Mouse (Mus musculus) lung, embryonic 14.5 days (tissue): Measurements from ENCODE around the gene Sema3c. TPM values are rescaled to one million over a fixed set of nuclear protein-coding genes. Genes with fewer than 3 reads are reported as not detected.

Source experiments
- ATAC-seq: fragments of 200-750 bp; cut with Nextera tagmentation; 2 replicates; pipeline ENCODE4 v1.8.0; 2017; ENCODE audit warnings: mild to moderate bottlenecking, moderate TSS enrichment, moderate library complexity; ENCODE audit not compliant: insufficient read depth
- DNase-seq: peaks from one replicate; pipeline ENCODE4 v3.0.0-alpha.2; 2015
- H3K27ac ChIP-seq: fragments of 300-500 bp; sonication (generic); 2 replicates; pipeline ENCODE4 v1.5.1; 2014; ENCODE audit warnings: low read depth, mild to moderate bottlenecking, moderate library complexity
- H3K27me3 ChIP-seq: fragments of 300-500 bp; sonication (generic); 2 replicates; pipeline ENCODE4 v1.6.1; 2014; ENCODE audit warnings: low read length, control low read depth; ENCODE audit not compliant: insufficient read depth
- H3K36me3 ChIP-seq: fragments of 300-500 bp; sonication (generic); 2 replicates; pipeline ENCODE4 v1.6.1; 2014; ENCODE audit warnings: control low read depth; ENCODE audit not compliant: insufficient read depth
- H3K4me1 ChIP-seq: fragments of 300-500 bp; sonication (generic); 2 replicates; pipeline ENCODE4 v1.6.1; 2014; ENCODE audit warnings: antibody characterized with exemption, control low read depth; ENCODE audit not compliant: insufficient read depth
- H3K4me2 ChIP-seq: fragments of 300-500 bp; sonication (generic); 2 replicates; pipeline ENCODE4 v1.6.1; 2014; ENCODE audit warnings: mild to moderate bottlenecking
- H3K4me3 ChIP-seq: fragments of 300-500 bp; sonication (generic); 2 replicates; pipeline ENCODE4 v1.5.1; 2014; ENCODE audit warnings: low read depth, low read length
- H3K9ac ChIP-seq: fragments of 300-500 bp; sonication (generic); 2 replicates; pipeline ENCODE4 v1.6.1; 2014
- H3K9me3 ChIP-seq: fragments of 300-500 bp; sonication (generic); 2 replicates; pipeline ENCODE4 v1.6.1; 2016; ENCODE audit warnings: low read depth, low read length, control low read depth
- CTCF ChIP-seq: IDR thresholded peaks from 2 replicates; pipeline ENCODE4 v1.5.1; 2016; ENCODE audit warnings: antibody characterized with exemption, low read depth
- WGBS: fragments of 180-500 bp; shearing (Covaris S2); extraction: QIAGEN DNeasy Blood & Tissue Kit; methylation state at CpG from one replicate; pipeline ENCODE4 v1.1.7; 2014; 5-methylcytosine and 5-hydroxymethylcytosine counted together
- polyA plus RNA-seq: library from polyadenylated mRNA; unstranded; fragments of >200 nt; fragmentation: Nextera tagmentation; extraction: Ambion mirVana; gene quantifications from 2 replicates; pipeline ENCODE4 v1.2.1, GENCODE M21; 2014

The Sema3c gene
- polyA plus RNA-seq, 1 experiment from 2014 or later = 31.3 TPM

- Histone ChIP-seq H3K4me1 (no peaks in the 10 kb centered on the region), H3K27me3 (no peaks in the 10 kb centered on the region), H3K36me3 (no peaks in the 10 kb centered on the region), H3K4me2 (no peak overlapping the region), H3K27ac (no peak overlapping the region), H3K9me3 (no peaks in the 10 kb centered on the region), H3K4me3 (no peak overlapping the region), H3K9ac (no peak overlapping the region)
- TF ChIP-seq CTCF = no peak
- WGBS = 59% methylated on average over 3 of the region's 3 CpGs
- ATAC-seq (no peak), DNase-seq (no peak)
Measured at GRCm38 (mm10) chr5:17591908-17592307, 17.8 kb downstream of the Sema3c start.

- H3K27me3 ChIP-seq = no peaks in the 10 kb centered on the region
- H3K4me3 ChIP-seq = no peak overlapping the region
- DNase-seq (no peak), ATAC-seq (no peak)
- no peaks in the 10 kb centered on the region for H3K9me3 ChIP-seq
- no peak for TF ChIP-seq CTCF
- H3K9ac ChIP-seq = no peak overlapping the region
- no peaks in the 10 kb centered on the region for H3K36me3 ChIP-seq
- no peak overlapping the region for H3K4me2 ChIP-seq
- H3K27ac ChIP-seq = no peak overlapping the region
- H3K4me1 ChIP-seq = no peaks in the 10 kb centered on the region
- WGBS = 44% methylated on average over 4 of the region's 4 CpGs
Measured at GRCm38 (mm10) chr5:17601700-17602099, 27.6 kb downstream of the Sema3c start.

- H3K27ac ChIP-seq = no peak overlapping the region
- no peak for TF ChIP-seq CTCF
- no peaks in the 10 kb centered on the region for H3K9me3 ChIP-seq
- H3K4me3 ChIP-seq = no peak overlapping the region
- no peak overlapping the region for H3K9ac ChIP-seq
- H3K4me2 ChIP-seq = no peak overlapping the region
- DNase-seq (no peak), ATAC-seq (no peak)
- no peaks in the 10 kb centered on the region for H3K27me3 ChIP-seq
- H3K4me1 ChIP-seq = no peaks in the 10 kb centered on the region
- H3K36me3 ChIP-seq = no peaks in the 10 kb centered on the region
- WGBS = 75% methylated on average over 2 of the region's 2 CpGs
Measured at GRCm38 (mm10) chr5:17620619-17621018, 46.5 kb downstream of the Sema3c start.

GRCm38 (mm10) chr5:17622564-17622963 lies 48.5 kb downstream of the Sema3c start:
- no peak overlapping the region for H3K4me2 ChIP-seq
- no peak for TF ChIP-seq CTCF
- H3K36me3 ChIP-seq = no peaks in the 10 kb centered on the region
- ATAC-seq (no peak), DNase-seq (no peak)
- H3K27me3 ChIP-seq = no peaks in the 10 kb centered on the region
- no peak overlapping the region for H3K9ac ChIP-seq
- H3K27ac ChIP-seq = no peak overlapping the region
- no peak overlapping the region for H3K4me3 ChIP-seq
- no peaks in the 10 kb centered on the region for H3K4me1 ChIP-seq
- WGBS = 92% methylated on average over 2 of the region's 2 CpGs
- no peaks in the 10 kb centered on the region for H3K9me3 ChIP-seq

GRCm38 (mm10) chr5:17628606-17629005 lies 54.5 kb downstream of the Sema3c start:
- ATAC-seq = no peak
- Histone ChIP-seq H3K9me3 (no peaks in the 10 kb centered on the region), H3K36me3 (no peaks in the 10 kb centered on the region), H3K4me3 (no peak overlapping the region), H3K27ac (no peak overlapping the region), H3K9ac (no peak overlapping the region), H3K4me2 (no peak overlapping the region), H3K4me1 (no peaks in the 10 kb centered on the region), H3K27me3 (no peaks in the 10 kb centered on the region)
- DNase-seq = no peak
- WGBS = 19% methylated on average over 1 of the region's 1 CpGs
- TF ChIP-seq CTCF = no peak

GRCm38 (mm10) chr5:17629599-17629998 lies 55.5 kb downstream of the Sema3c start:
- H3K4me3 ChIP-seq = no peak overlapping the region
- DNase-seq (peak; percentile 27), ATAC-seq (peak; percentile 41; the same call in 1 of the 2 replicates)
- WGBS = 33% methylated on average over 3 of the region's 3 CpGs
- no peaks in the 10 kb centered on the region for H3K4me1 ChIP-seq
- H3K4me2 ChIP-seq = no peak overlapping the region
- H3K9me3 ChIP-seq = no peaks in the 10 kb centered on the region
- H3K27ac ChIP-seq = no peak overlapping the region
- H3K9ac ChIP-seq = no peak overlapping the region
- no peaks in the 10 kb centered on the region for H3K27me3 ChIP-seq
- H3K36me3 ChIP-seq = no peaks in the 10 kb centered on the region
- TF ChIP-seq CTCF = no peak

GRCm38 (mm10) chr5:17639519-17639918 lies 65.4 kb downstream of the Sema3c start:
- ATAC-seq (no peak), DNase-seq (no peak)
- Histone ChIP-seq H3K4me1 (no peaks in the 10 kb centered on the region), H3K9me3 (no peaks in the 10 kb centered on the region), H3K4me2 (no peak overlapping the region), H3K4me3 (no peak overlapping the region), H3K9ac (no peak overlapping the region), H3K27me3 (no peaks in the 10 kb centered on the region), H3K36me3 (no peaks in the 10 kb centered on the region), H3K27ac (no peak overlapping the region)
- no peak for TF ChIP-seq CTCF
- 82% methylated on average over 3 of the region's 3 CpGs for WGBS
